21 mouse cellular contexts compared by ENCODE assay signal in genomic region chr17:43282353-43282752, GRCm38 (mm10). TPM values are rescaled to one million over a fixed set of nuclear protein-coding genes. Genes with fewer than 3 reads are reported as not detected.
DNase-seq lines count a peak whose midpoint lies in the region; ATAC-seq and TF ChIP-seq lines count a peak whose summit lies in the region.
"Had no signal": no experiment of that assay in that cellular context is flagged by ENCODE, and none has a peak within 500 bp of the region (broad histone marks: within the 10 kb centered on the region; RNA-seq: fewer than 3 reads in every experiment).

No protein-coding gene starts in this region.

- H3K4me3 ChIP-seq in cerebellum, adult 2 months (replicated peaks; ENCODE audit: insufficient read depth, low read depth, low read length), result no peak overlapping the region
- H3K4me3 ChIP-seq: limb, embryonic 13.5 days; liver, embryonic 13.5 days had no signal

- TF ChIP-seq POLR2A in brain, embryonic 14.5 days (IDR thresholded peaks at IDR 0.05; ENCODE audit: borderline replicate concordance, extremely low read depth, insufficient read depth, insufficient read length, poor library complexity, severe bottlenecking), result no peak
- TF ChIP-seq POLR2A in cerebellum, adult 2 months (IDR thresholded peaks at IDR 0.05; ENCODE audit: borderline replicate concordance, insufficient read depth, low read length), result no peak

- WGBS in cerebellum, adult 2 months, result 5% methylated on average over 4 of the region's 4 CpGs

- no peaks in the 10 kb centered on the region; the same call in 1 of the 2 replicates for H3K27me3 ChIP-seq in cerebellum, adult 2 months (ENCODE audit: control insufficient read depth, insufficient read depth, low read length)
- H3K27me3 ChIP-seq: limb, embryonic 13.5 days; liver, embryonic 13.5 days had no signal

- no peak for ATAC-seq in megakaryocyte progenitor cell, adult 5-6 weeks (replicated peaks; ENCODE audit: poor library complexity)

- peak; percentile 48 for DNase-seq in heart, adult 11 months
- no peak for DNase-seq in heart, postnatal 14 days
- DNase-seq in brain, embryonic 14.5 days (ENCODE audit: low read depth), result peak; percentile 44
- peak; percentile 27 to 66 for DNase-seq in cerebellum, adult 2 months
- DNase-seq in cerebellum, postnatal 36 days, result peak; percentile 33 to 43
- DNase-seq in adrenal gland, adult 18-20 months (ENCODE audit: low spot score in 2 of 2), result no peak
- DNase-seq: adrenal gland, postnatal 10 days; gastrocnemius, postnatal 14 days; kidney, adult 9 months; kidney, postnatal 36 days; liver, embryonic 13.5 days; lung, embryonic 14.5 days; lung, postnatal 36 days had no signal

- no peak for TF ChIP-seq CTCF in brain, embryonic 14.5 days (IDR thresholded peaks at IDR 0.05; ENCODE audit: borderline replicate concordance, extremely low read depth, insufficient read depth, insufficient read length)
- TF ChIP-seq CTCF in cerebellum, adult 2 months (IDR thresholded peaks at IDR 0.05; ENCODE audit: borderline replicate concordance, insufficient read depth, low read depth, low read length), result no peak

- intact Hi-C loops in heart, postnatal 14 days (cut with DNase I), result no loop called here

- no peak overlapping the region for H3K27ac ChIP-seq in cerebellum, adult 2 months (ENCODE audit: insufficient read depth, low read length)
- H3K27ac ChIP-seq: limb, embryonic 13.5 days; liver, embryonic 13.5 days; stomach, postnatal 0 days had no signal

- peaks cover 9% of the 10 kb centered on the region; the same call in 1 of the 2 replicates for H3K4me1 ChIP-seq in cerebellum, adult 2 months (ENCODE audit: control insufficient read depth, insufficient read depth, low read length)
- H3K4me1 ChIP-seq: liver, embryonic 13.5 days had no signal

RNA-seq across cellular contexts. Expression of gene Adgrf1, which starts 12.2 kb away (rescaled TPM):
- not detected for total RNA-seq in heart, postnatal 14 days (2021)
- polyA plus RNA-seq in brain, embryonic 14.5 days (2012; rRNA removed), result 0.04 TPM in 1 of 2 replicates, not detected in the other
- polyA plus RNA-seq in cerebellum, adult 2 months (2012; rRNA removed), result not detected in 2 replicates
- not detected for total RNA-seq in adrenal gland, adult 18-20 months (2021)
- total RNA-seq in megakaryocyte progenitor cell, adult 5-6 weeks (2015), result 0.15 TPM in 1 of 2 replicates, not detected in the other
- 0.17 TPM in 1 of 2 replicates, not detected in the other for total RNA-seq in megakaryocyte progenitor cell, adult 5-6 weeks (2017)
- total RNA-seq: left cerebral cortex, postnatal 10 days had no signal
- polyA plus RNA-seq: embryonic facial prominence, embryonic 11.5 days; heart, postnatal 0 days; hindbrain, embryonic 11.5 days; lung, embryonic 14.5 days; neural tube, embryonic 11.5 days had no signal

Comparison
In these comparisons a context has a peak if more than half of its experiments do, and no peak if none do; other contexts are left out.
1. DNase-seq: peak in heart, adult 11 months (single experiment), brain, embryonic 14.5 days (single experiment), cerebellum, adult 2 months (2 of 2) and cerebellum, postnatal 36 days (2 of 2); none in heart, postnatal 14 days (0 of 2) and adrenal gland, adult 18-20 months (0 of 2).